Mouse (Mus musculus) stomach, embryonic 15.5 days (tissue): Measurements from ENCODE around the gene Polr1e. TPM values are rescaled to one million over a fixed set of nuclear protein-coding genes. Genes with fewer than 3 reads are reported as not detected.
A peak's percentile ranks its signal among the peaks of the same experiment; 100 is the strongest.

Experiments
- ATAC-seq: fragments of 200-750 bp; cut with Nextera tagmentation; 2 replicates; pipeline ENCODE4 v1.8.0; 2017; ENCODE audit warnings: low read depth, moderate number of reproducible peaks, moderate TSS enrichment; ENCODE audit not compliant: insufficient read depth, low FRiP score
- H3K27ac ChIP-seq: fragments of 300-500 bp; sonication (generic); 2 replicates; pipeline ENCODE4 v1.5.1; 2015; ENCODE audit warnings: mild to moderate bottlenecking, inconsistent platforms
- H3K27me3 ChIP-seq: fragments of 300-500 bp; sonication (generic); replicated peaks from 2 replicates; pipeline ENCODE4 v1.6.1; 2015; ENCODE audit warnings: inconsistent platforms
- H3K36me3 ChIP-seq: fragments of 300-500 bp; sonication (generic); 2 replicates; pipeline ENCODE4 v1.6.1; 2015; ENCODE audit warnings: inconsistent platforms
- H3K4me1 ChIP-seq: fragments of 300-500 bp; sonication (generic); 2 replicates; pipeline ENCODE4 v1.6.1; 2015; ENCODE audit warnings: inconsistent platforms
- H3K4me2 ChIP-seq: fragments of 300-500 bp; sonication (generic); 2 replicates; pipeline ENCODE4 v1.6.1; 2015; ENCODE audit warnings: mild to moderate bottlenecking, inconsistent platforms
- H3K4me3 ChIP-seq: fragments of 300-500 bp; sonication (generic); replicated peaks from 2 replicates; pipeline ENCODE4 v1.5.1; 2015; ENCODE audit warnings: inconsistent platforms
- H3K9ac ChIP-seq: fragments of 300-500 bp; sonication (generic); 2 replicates; pipeline ENCODE4 v1.6.1; 2015; ENCODE audit warnings: inconsistent platforms
- H3K9me3 ChIP-seq: fragments of 300-500 bp; sonication (generic); 2 replicates; pipeline ENCODE4 v1.6.1; 2016; ENCODE audit warnings: inconsistent platforms
- WGBS: fragments of 180-500 bp; shearing (Covaris S2); methylation state at CpG from one replicate; pipeline ENCODE4 v1.1.7; 2015; 5-methylcytosine and 5-hydroxymethylcytosine counted together
- polyA plus RNA-seq: library from polyadenylated mRNA; unstranded; fragments of >200 nt; fragmentation: Nextera tagmentation; extraction: Ambion mirVana; gene quantifications from 2 replicates; pipeline ENCODE4 v1.2.1, GENCODE M21; 2015

Gene Polr1e
- polyA plus RNA-seq, 1 experiment from 2014 or later, result 37.4 TPM

DNA sequence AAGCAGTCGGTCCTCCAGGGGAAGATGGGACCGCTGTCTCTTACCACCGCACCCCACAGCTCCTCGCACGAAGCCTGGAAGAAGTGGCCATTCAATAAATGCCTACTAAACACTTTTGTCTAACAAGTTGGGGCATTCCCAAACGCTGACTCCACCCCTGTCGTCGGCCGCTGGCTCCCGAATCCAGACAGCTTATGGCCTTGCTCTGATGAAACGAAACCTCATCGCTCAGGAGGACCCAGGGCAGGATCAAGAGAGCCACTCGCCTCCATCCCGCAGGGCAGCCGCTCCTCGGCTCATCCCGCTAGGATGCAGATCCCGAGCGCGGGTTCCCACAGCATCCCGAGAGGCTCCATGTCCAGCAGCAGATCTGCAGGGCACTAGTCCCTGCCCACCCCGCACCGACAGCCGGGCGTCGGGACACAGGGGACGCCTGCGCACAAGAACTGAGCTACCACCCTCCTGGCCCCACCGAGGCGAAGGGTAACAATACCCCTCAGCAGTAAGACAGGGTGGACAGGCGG is 6.7 kb upstream of the Polr1e start:
- Histone ChIP-seq H3K27ac (peak overlapping the region; percentile 96), H3K9ac (peak overlapping the region; percentile 70), H3K4me2 (peak overlapping the region; percentile 67), H3K27me3 (no peaks in the 10 kb centered on the region), H3K9me3 (no peaks in the 10 kb centered on the region), H3K4me1 (peaks cover 17% of the 10 kb centered on the region), H3K4me3 (peak overlapping the region; percentile 68), H3K36me3 (no peaks in the 10 kb centered on the region)
- WGBS, result under 1% methylated on average over 31 of the region's 31 CpGs
- ATAC-seq, result no peak

DNA sequence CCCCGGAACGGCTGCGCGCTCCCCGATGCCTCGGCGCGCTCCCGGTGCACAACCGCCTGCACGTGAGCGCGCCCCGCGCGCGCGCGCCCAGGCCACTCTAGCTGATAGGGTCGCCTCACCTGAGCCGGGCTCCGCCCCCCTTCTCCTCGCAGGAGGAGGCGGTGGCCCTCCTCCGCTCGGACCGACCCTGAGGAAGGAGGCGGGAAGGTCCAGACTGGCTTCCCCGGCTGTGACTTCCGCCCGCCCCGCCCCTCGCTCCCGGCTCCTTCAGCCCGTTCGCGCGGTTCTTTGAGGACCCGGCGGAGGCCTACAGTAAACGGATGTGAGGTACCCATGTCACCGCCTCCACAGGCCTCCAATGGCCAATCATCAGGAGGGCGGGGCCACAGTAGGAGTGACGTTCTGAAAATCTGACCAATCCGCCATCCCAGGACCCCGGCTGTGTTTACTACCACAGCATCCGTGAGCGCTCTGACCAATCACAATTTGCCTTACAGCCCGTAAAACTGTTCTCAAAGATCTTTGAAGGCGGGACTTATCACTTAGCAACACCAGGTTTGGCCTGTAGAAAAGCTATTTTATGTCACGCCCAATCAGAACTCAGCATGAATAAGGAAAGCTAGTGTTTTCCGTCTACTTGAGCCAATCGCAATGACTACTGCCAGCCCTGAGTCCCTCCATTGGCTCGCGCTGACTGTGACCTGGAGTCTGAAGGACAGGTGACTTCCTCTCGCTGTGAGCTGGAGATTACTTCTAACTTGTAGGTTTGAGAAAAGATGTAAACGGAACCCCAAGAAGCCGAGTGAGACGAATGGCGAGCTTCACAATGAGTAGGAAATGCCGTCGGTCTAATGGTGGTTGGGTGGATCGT is 6.0 kb upstream of the Polr1e start, which contains the start of gene Zbtb5:
TSS of gene Zbtb5 (minus strand) at position 308 of the 871 bp plus-strand sequence.
- Histone ChIP-seq H3K9me3 (no peaks in the 10 kb centered on the region), H3K9ac (peak within 1 kb of the TSS; percentile 70), H3K27ac (peak within 1 kb of the TSS; percentile 96), H3K36me3 (no peaks in the 10 kb centered on the region), H3K4me3 (peak within 1 kb of the TSS; percentile 68), H3K4me1 (peaks cover 17% of the 10 kb centered on the region), H3K27me3 (no peaks in the 10 kb centered on the region), H3K4me2 (peak within 1 kb of the TSS; percentile 70)
- under 1% methylated on average over 57 of the region's 63 CpGs for WGBS
- peak; percentile 98 for ATAC-seq

DNA sequence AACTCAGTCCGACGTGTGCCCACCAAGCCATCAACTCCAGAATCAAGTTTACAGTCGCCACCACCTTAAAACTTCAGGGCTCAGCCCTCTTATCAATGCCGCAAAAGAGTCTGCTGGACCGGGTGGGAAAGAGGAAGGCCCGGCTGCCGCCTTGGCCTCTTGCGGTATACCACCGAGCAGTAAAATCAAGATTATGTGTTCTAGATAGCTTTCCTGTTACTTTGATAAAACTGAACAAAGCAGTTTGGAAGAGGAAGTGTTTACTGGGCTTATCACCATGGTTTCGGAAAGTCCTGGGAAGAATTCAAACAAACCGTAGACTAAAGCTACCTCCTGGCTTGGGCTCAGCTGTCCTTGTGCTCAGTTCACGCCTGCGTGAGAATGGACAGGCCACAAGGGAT is 5.4 kb upstream of the Polr1e start:
- no peaks in the 10 kb centered on the region for H3K9me3 ChIP-seq
- H3K36me3 ChIP-seq, result no peaks in the 10 kb centered on the region
- peak overlapping the region; percentile 70 for H3K4me2 ChIP-seq
- H3K9ac ChIP-seq, result peak overlapping the region; percentile 49
- H3K4me1 ChIP-seq, result peaks cover 17% of the 10 kb centered on the region
- no peak for ATAC-seq
- under 1% methylated on average over 13 of the region's 13 CpGs for WGBS
- peak overlapping the region; percentile 89 for H3K27ac ChIP-seq
- H3K4me3 ChIP-seq, result peak overlapping the region; percentile 66
- no peaks in the 10 kb centered on the region for H3K27me3 ChIP-seq

DNA sequence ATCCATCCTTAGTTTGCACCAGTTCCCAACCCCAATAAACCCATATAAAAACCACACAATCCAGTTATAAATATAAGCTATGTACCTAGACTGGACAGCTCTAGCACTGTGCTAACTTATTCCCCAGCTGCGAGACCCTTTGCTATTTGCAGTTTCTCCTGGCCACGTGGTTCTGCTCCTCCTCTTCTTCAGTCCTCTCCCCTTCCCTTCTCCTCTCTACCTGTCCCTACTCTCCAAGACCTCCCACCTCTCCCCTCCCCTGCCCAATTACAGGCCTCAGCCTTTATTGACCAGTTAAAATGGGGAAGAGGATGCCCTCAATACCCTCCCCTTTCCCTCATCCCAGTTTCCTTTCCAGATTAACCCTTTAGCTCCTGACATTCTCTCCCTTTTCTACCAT is 4.8 kb upstream of the Polr1e start:
- Histone ChIP-seq H3K4me1 (peaks cover 17% of the 10 kb centered on the region), H3K4me2 (peak overlapping the region; percentile 70), H3K4me3 (peak overlapping the region; percentile 66), H3K9me3 (no peaks in the 10 kb centered on the region), H3K27me3 (no peaks in the 10 kb centered on the region), H3K27ac (peak overlapping the region; percentile 89; the same call in 1 of the 2 replicates), H3K36me3 (no peaks in the 10 kb centered on the region), H3K9ac (0 out of 2 replicates have a peak overlapping the region, but pooled peaks have one; percentile 12)
- ATAC-seq, result no peak
- 0% methylated on average over 2 of the region's 2 CpGs for WGBS

DNA sequence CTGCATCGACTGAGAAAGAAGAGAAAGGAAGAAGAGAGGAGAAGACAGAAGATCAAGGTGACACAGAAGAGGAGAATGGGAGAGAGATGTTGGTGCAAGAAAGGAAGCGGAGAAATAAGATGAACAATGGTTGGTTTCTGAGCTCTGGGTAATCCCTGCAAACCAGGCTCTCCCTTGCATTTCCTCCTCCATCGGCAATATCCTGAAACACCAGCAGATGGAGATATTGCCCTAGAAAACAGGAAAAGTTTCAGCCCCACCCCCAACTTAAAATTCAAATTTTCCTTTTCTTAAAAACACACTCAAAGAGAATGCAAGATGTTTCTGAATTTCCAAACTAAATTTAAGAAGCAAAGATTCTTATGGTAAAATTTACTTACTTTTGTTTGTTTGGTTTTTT is 2.8 kb upstream of the Polr1e start:
- Histone ChIP-seq H3K36me3 (no peaks in the 10 kb centered on the region), H3K27ac (no peak overlapping the region), H3K4me3 (no peak overlapping the region), H3K9ac (no peak overlapping the region), H3K4me2 (no peak overlapping the region), H3K9me3 (no peaks in the 10 kb centered on the region), H3K4me1 (peaks cover 19% of the 10 kb centered on the region), H3K27me3 (no peaks in the 10 kb centered on the region)
- no peak for ATAC-seq
- WGBS, result 13% methylated on average over 3 of the region's 3 CpGs

DNA sequence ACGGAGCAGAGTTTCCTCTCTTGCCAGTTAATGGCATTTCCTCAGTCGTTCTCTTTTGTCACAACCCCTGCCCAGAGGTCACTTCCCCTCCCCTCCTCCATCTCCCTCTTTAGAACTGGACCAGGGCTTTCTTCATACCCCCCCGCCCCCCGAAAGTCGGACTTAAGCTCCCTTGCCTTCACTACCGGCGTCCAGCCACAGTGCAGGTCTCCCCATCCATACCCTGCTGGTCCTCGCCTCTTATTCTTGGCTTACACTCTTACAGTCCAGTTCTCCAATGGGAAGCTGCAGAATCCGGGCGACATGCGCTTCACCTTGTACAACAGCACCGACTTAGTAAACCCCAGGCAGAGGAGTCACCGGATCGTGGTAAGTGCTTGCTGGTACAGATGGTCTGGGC is 626 bp downstream of the Polr1e start:
- Histone ChIP-seq H3K36me3 (no peaks in the 10 kb centered on the region), H3K9ac (peak overlapping the region; percentile 58), H3K27me3 (no peaks in the 10 kb centered on the region), H3K9me3 (no peaks in the 10 kb centered on the region), H3K27ac (0 out of 2 replicates have a peak overlapping the region, but pooled peaks have one; percentile 2), H3K4me3 (peak overlapping the region; percentile 76), H3K4me2 (peak overlapping the region; percentile 95), H3K4me1 (peaks cover 11% of the 10 kb centered on the region)
- 1% methylated on average over 14 of the region's 14 CpGs for WGBS
- peak; percentile 23; the same call in 1 of the 2 replicates for ATAC-seq

DNA sequence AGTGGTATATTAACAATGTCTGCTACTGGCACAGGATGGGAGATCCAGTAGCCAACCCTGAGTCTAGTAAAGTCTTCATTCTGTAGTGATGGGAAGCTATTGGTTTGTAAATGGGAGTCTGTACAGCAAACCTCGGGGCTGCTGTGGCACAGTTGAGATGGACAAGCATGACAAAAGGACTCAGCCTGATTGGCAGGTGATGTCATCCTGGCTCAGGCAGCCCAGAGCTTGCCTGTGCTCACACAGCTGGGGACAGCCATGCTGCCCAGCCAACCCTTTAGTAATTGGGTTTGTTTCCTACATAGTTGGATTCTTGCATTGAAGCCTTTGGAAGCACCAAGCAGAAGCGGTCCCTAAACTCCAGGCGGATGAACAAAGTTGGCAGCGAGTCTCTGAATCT is 8.1 kb downstream of the Polr1e start:
- no peak for ATAC-seq
- H3K36me3 ChIP-seq, result peaks cover 16% of the 10 kb centered on the region; the same call in 1 of the 2 replicates
- no peak overlapping the region for H3K4me2 ChIP-seq
- WGBS, result 89% methylated on average over 4 of the region's 4 CpGs
- no peaks in the 10 kb centered on the region for H3K9me3 ChIP-seq
- no peaks in the 10 kb centered on the region for H3K27me3 ChIP-seq
- no peak overlapping the region for H3K27ac ChIP-seq
- no peak overlapping the region for H3K4me3 ChIP-seq
- no peaks in the 10 kb centered on the region for H3K4me1 ChIP-seq
- no peak overlapping the region for H3K9ac ChIP-seq

DNA sequence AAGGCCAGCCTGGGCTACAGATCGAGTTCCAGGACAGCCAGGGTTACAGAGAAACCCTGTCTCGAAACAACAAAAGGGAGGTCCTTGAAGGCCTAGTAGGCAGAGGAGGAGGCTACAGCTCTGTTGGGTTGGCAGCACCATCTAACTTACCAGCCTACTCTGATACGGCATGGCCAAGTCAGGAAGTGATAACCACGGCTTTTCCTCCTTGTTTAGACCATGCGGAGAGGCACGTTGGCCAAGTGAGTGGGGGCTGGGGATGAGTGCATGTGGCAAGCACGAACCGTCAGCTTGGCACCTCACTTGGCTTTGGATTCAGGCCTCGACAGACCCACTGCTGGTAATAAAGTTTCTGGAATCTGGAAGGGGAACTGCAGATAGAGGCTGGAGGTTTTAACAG is 14.2 kb downstream of the Polr1e start:
- H3K4me2 ChIP-seq, result no peak overlapping the region
- 87% methylated on average over 9 of the region's 9 CpGs for WGBS
- no peaks in the 10 kb centered on the region for H3K9me3 ChIP-seq
- H3K4me1 ChIP-seq, result peaks cover 6% of the 10 kb centered on the region; the same call in 1 of the 2 replicates
- H3K27me3 ChIP-seq, result no peaks in the 10 kb centered on the region
- H3K36me3 ChIP-seq, result peaks cover 21% of the 10 kb centered on the region
- H3K4me3 ChIP-seq, result no peak overlapping the region
- H3K9ac ChIP-seq, result no peak overlapping the region
- H3K27ac ChIP-seq, result no peak overlapping the region
- ATAC-seq, result no peak

DNA sequence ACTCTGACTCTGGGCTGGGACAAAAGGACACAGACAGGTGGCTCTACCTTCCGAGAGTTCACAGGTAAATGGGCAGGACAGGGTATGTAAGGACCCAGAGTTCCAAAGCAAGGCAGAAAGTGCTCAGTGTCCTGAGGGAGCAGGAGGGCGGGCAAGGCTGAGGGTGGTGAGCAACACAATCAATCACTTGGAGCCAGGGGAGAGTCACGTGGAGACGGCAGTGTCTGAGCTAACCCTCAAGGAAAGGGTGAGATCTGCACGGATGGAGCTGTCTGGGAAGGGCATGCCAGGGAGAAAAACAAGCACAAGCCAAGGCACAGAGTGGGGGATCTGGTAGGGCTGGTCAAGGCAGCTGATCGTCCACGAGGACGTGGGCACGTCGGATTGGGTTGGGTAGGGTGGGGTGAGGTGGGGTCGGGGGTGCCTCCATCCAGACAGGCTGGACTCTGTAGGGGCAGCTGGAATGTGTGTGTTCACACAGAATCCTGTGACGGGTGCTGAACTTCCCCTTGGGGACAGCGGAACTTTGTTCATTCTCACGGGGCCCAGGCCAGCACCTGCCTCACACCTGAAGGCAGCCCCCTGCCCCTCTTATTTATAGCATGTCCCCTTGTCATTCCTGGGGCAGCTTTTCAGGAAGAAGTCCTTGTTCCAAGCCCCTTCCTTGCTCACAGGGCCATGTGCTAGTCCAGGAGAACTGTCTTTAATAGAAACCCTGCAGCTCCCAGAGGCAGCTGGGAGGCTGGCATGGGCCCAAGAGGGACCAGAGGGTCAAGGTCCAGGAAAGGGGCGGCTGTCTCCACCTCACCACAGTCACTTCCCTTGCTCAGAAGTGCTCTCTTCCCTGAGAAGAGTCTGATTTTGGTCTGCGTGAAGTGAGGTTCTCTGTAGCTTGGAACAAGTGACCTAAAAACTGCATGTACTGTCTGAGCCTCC is 16.6 kb downstream of the Polr1e start:
- Histone ChIP-seq H3K27ac (no peak overlapping the region), H3K4me2 (no peak overlapping the region), H3K9ac (no peak overlapping the region), H3K36me3 (peaks cover 19% of the 10 kb centered on the region), H3K4me3 (no peak overlapping the region), H3K27me3 (no peaks in the 10 kb centered on the region), H3K9me3 (no peaks in the 10 kb centered on the region), H3K4me1 (peaks cover 6% of the 10 kb centered on the region; the same call in 1 of the 2 replicates)
- 0 out of 2 replicates have a peak, but pooled peaks have one; percentile 22 for ATAC-seq
- WGBS, result 52% methylated on average over 16 of the region's 16 CpGs

DNA sequence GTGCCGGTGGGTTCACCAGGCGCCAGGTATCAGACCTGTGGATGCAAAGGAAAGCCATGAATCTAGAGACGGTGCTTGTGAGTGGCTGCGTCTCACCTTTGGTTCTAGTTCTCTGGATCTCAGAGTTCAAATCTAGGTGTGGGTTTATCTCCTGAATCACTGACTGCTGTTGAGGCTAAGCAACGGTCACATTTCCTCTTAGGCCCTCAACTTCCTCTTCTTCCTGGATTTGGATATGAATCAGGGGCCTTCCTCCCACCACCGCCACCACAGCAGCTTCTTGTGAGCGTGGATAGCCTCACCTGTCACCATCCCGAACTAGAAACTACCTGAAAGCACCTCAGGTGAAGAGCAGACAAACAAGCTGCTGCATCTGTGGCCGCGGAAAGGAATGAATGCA is 17.7 kb downstream of the Polr1e start:
- Histone ChIP-seq H3K4me3 (no peak overlapping the region), H3K36me3 (peaks cover 25% of the 10 kb centered on the region), H3K9ac (no peak overlapping the region), H3K4me1 (peaks cover 6% of the 10 kb centered on the region; the same call in 1 of the 2 replicates), H3K9me3 (no peaks in the 10 kb centered on the region), H3K27ac (no peak overlapping the region), H3K4me2 (no peak overlapping the region), H3K27me3 (no peaks in the 10 kb centered on the region)
- ATAC-seq, result no peak
- WGBS, result 92% methylated on average over 10 of the region's 10 CpGs

DNA sequence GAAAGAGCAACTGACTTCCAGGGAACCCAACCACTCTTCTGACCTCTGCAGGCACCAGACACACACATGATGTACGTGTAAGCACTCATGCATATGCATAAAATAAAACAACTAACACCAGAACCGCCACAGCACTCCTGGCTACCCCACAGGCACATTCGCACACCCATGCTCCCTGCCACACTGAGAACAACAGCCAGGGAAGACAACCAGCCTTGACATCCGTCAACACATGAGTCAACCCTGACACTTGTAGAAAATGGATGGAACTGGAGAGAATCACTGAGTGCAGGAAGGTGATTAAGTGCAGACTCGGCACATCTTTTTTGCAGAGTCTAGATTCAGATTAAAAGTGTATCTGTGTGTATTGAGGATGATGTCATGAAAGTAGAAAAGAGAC is 18.2 kb downstream of the Polr1e start:
- Histone ChIP-seq H3K36me3 (peaks cover 28% of the 10 kb centered on the region), H3K27me3 (no peaks in the 10 kb centered on the region), H3K9ac (no peak overlapping the region), H3K9me3 (no peaks in the 10 kb centered on the region), H3K4me2 (no peak overlapping the region), H3K4me1 (peaks cover 6% of the 10 kb centered on the region; the same call in 1 of the 2 replicates), H3K4me3 (no peak overlapping the region), H3K27ac (no peak overlapping the region)
- ATAC-seq, result no peak
- WGBS, result 79% methylated on average over 5 of the region's 5 CpGs
